Mouse (Mus musculus) neutrophil, adult 5-6 weeks (primary cell): ENCODE measurements around the gene Zcchc17. TPM values are rescaled to one million over a fixed set of nuclear protein-coding genes. Genes with fewer than 3 reads are reported as not detected.

Experiments
- ATAC-seq: fragments of 151-379, 151-347 bp; 2 replicates; pipeline ENCODE4 v1.8.0; 2017; ENCODE audit warnings: mild to moderate bottlenecking, moderate TSS enrichment; ENCODE audit not compliant: insufficient number of reproducible peaks, poor library complexity, low FRiP score, severe bottlenecking; ENCODE audit errors: extremely low read depth
- total RNA-seq: library from RNA; stranded (forward); fragments of 200-1000 nt; gene quantifications from 2 replicates; pipeline ENCODE4 v1.2.3, GENCODE M21; 2017

Gene Zcchc17
- total RNA-seq, 1 experiment from 2014 or later = 67.0 TPM

GRCm38 (mm10) chr4:130322567-130322966, 37.2 kb downstream of the Zcchc17 start:
- no peak for ATAC-seq

DNA sequence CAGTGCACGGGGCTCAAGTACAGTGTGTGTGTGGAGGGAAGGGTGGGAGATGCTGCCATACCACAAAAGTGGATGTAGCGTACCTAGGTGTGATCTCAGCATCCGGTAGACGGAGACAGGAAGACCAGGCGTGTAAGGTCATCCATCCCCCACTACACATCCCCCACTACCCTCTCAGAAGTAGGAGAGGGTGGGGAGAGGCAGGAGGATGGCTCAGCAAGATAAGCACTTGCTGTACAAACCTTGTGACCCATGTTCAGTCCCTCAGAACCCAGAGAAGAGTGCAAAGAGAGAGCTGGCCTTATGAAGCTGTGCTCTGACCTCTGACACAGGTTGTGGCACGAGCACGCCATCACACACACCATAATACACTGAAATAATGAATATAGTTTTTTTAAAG, 38.1 kb downstream of the Zcchc17 start:
- no peak for ATAC-seq

DNA sequence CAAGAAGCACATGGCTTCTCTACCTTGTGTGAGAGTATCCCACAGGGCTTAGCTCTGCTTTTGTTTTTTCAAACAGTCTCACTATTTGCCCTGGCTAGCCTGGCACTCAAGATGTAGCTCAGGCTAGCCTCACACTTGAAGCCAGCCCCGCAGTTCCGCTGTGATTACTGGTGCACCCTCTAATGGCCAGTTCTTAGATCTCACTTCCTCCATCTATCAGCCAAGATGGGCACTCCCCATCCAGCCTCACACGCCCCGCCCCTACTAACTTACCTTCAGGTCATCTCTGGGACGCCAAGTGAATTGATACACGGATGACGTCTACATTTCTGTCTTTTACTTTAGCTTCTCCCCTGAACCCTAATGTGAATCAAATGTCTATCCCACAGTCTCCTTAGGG, 40.2 kb downstream of the Zcchc17 start:
- no peak for ATAC-seq

DNA sequence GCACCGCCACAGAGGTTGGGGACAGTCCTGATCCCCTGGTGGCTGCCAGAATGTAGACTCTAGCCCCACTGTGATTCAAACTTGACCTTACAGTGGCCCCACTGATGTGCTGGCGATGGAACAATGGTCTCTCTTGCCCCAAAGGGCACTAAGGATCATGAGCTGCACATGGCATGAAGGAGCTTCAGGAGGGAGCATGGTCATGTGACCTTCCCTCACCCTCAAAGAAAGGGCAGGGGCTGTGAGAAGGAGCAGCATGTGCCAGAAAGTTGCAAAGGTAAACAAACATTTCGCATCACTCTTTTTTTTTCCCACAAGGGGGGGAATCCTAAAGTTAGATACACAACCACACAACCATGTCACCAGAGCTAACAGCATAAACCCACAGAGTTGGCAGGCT, 41.6 kb downstream of the Zcchc17 start:
- no peak for ATAC-seq

- ATAC-seq = no peak
These were observed 43.1 kb downstream of the Zcchc17 start for GRCm38 (mm10) chr4:130316691-130317090.

DNA sequence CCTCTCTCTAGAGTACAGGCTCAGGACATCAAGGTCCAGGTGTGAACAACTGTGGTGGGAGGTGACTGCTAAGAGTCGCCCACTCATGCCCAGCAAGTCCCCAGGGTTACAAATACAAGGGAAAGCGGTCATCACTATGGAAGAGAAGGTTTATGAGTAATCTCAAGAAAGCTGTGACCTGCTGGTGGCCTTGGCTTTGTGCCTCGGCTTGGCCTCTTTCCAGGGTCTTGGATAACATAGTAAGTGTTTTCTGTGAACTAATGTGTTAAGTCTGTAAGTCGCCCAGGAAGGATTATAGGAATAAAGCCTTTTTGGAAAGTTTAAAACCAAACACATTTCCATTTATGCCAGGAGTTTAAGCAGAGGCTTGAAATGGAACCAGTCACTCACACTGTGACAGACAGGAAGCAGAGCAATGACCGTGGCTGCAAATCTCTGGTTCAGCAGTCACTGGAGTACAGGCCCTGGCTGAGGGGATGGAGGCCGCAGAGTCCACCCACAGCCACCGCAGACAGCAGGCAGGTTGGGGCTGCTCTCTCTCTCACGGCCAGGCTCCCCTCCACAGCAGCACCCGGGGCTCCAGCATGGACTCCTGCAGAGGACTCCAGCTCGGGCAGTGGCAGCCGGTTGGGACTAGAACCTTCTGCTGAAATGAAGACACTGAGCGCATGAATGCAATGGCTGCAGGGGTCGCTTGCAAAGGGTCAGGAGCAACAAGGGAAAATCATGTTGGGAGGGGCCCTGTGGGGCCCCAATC, 43.8 kb downstream of the Zcchc17 start:
- no peak for ATAC-seq

- ATAC-seq = no peak
These were observed 46.2 kb downstream of the Zcchc17 start for GRCm38 (mm10) chr4:130313552-130313951.

GRCm38 (mm10) chr4:130312526-130312925, 47.2 kb downstream of the Zcchc17 start:
- no peak for ATAC-seq

DNA sequence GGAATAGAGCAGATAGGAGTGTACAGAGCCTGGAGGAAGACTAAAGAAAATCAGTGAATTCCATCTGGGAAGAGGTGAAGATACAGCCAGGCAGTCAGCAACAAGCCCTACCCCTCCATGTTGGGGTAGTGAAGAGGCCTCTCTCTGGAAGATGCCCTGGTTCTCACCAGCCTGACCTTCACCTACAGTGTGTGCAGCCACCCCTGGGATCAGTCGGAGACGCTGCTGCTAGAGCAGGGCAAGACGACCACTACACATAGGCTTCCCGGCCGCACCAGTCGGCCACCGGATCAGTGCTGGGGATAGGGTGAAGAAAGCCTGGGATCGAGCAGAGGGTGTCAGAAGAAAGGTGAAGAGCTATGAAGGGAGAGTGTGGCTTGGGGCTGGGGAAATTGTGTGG, 50.5 kb downstream of the Zcchc17 start:
- ATAC-seq = no peak

DNA sequence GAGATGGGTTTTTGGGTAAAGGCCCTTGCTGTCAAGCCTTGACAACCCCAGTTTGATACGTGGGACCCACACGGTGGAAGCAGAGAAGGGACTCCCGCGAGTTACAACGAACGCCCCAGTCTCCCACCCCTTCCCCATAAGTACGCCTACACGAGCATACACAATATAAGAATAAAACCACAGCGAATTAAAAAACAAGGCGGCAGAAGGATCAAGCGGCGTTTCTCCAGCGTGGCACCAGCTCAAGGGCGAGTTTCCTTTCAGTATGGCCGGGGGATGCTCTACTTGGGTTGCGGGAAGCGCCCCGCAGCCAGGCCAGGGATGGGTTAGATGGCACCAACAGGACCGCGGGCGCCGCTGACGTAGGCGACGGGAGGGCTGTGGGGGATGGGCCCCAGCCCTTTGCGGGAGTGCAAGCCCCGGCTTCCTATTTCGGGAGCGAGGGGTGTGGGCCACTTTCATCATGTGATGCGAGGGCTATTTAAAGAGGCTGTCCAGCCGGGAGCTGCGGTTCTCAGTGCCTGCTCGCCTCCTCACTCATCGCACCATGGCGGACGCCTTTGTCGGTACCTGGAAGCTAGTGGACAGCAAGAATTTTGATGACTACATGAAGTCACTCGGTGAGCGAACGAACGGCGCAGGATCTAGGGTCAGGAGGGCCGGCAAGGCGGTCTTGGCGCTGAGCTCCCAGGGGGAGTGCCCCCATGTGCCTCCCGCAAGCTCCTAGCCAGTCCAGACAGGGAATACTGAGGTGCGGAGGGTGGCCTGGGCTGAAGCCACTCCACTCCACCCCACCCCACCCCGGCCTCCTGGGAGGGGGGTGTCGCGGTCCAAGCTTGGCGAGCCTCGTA, 51.3 kb downstream of the Zcchc17 start, which contains the start of the genes Fabp3 and Gm10570:
Gene Fabp3, plus strand, starts transcription at position 365 of the 851 bp plus-strand sequence.
Gene Gm10570, minus strand, starts transcription at position 444 of the 851 bp plus-strand sequence.
- no peak for ATAC-seq

GRCm38 (mm10) chr4:130307851-130308230, 51.9 kb downstream of the Zcchc17 start:
- ATAC-seq = no peak

- ATAC-seq = no peak
These were observed 52.7 kb downstream of the Zcchc17 start for GRCm38 (mm10) chr4:130306796-130307630.

DNA sequence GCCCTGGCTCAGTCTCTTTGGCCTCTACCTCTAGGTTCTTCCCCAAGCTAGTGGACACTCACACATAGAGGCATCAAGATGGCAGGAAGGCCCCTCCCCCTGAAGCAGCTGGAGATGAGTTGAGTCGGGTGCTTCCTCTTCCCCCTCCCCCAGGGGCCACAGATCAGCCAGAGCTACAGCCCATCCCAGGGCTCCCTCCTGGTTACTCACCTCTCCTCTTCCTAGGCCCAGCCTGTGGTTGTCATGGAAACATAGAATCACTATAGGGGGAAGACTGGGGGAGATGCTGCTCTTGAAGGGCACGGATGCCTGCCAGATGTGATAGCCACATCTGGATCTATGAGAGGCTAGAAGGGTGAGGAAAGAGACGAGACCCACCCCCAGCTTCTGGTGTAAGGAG, 55.0 kb downstream of the Zcchc17 start:
- ATAC-seq = no peak

DNA sequence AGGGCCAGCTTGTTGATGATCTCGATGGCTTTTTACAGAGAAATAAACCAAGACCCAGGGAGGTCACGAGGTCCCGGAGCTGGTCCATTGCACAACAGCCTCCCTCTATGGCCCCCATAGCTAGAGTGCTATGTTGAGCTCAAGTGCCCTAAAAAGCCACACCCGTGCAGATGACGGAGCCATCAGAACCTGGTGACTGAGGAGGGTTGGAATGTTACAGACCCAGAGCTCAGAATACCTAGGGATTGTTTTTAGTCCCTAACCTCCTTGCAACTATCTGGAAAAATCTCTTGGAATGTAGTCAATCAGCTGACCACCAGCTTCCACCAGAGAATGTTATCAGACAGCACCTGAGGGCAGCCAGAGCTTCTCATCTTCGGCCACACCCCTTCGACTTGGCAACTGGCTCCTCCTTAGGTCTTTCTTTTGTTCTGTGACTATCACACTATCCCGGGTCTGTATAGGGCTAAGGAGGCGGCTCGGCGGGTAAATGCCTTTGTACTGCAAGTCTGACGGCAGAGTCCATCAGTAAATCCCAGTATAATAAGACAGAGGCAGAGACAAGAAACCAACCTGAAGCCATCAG, 57.4 kb downstream of the Zcchc17 start:
- no peak for ATAC-seq

DNA sequence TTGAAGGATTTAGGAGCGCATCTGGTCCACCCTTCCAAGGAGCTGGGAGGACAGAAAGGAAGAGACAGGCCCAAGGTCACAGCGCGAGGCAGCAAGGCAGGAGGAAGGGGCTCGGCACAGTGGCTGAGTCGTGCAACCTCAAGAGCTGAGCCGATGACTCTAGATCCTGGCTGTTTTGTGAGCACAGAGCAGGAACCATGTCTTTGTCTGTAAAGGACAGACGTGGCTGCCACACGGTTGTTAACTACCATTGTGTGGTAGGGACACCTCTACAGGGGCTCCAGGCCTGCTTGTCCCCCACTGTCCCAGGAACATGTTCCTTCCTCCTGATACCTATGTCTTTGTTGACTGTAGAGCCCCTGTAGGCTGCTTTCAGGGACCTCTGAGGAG, 60.1 kb downstream of the Zcchc17 start:
- no peak for ATAC-seq

DNA sequence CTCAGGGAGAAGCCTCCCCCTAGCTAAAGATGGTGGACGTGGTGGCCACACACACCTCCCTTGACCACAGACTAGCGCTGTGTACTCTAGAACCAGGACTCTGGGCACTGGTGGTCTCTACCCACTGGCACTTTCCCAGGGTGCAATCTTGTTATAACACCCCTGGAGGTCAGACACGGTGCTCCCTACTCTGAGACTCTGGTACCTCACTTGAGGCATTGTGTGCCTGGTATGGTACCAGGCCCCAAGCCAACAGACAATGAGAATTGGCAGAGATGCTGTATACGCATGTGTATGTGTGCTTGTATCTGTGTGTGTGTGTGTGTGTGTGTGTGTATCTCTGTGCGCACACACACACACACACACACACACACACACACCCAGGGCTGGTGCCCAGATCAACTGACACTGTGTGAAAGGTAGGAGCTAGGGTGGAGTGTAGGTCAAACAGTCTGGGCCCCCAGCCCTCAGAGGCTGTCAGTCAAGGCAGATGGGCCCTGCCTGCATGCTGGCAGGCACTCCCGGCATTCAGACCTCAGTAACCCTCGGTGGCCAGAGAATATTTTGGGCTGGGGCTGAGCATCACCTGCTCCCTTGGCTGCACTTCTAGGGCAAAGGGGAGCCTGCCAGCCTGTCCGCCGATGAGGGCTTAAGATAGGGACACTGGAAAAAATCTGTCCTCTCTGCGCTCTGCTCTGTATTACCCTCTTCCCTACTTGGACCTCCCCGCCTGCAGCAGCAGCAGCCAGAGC, 60.7 kb downstream of the Zcchc17 start:
- ATAC-seq = no peak

GRCm38 (mm10) chr4:130297123-130297529, 62.6 kb downstream of the Zcchc17 start:
- no peak for ATAC-seq

- ATAC-seq = no peak
These were observed 63.3 kb downstream of the Zcchc17 start for GRCm38 (mm10) chr4:130296243-130296965.
